Mouse (Mus musculus): ENCODE measurements around the gene Iqsec2. TPM values are rescaled to one million over a fixed set of nuclear protein-coding genes. Genes with fewer than 3 reads are reported as not detected.

Gene Iqsec2
- 1.1 TPM in 2 replicates for polyA plus RNA-seq (2012; rRNA removed)
- 1.0 and 1.3 TPM in 2 replicates for polyA plus RNA-seq (2014; fragmentation: Nextera tagmentation; extraction: Ambion mirVana)

GRCm38 (mm10) chrX:152143941-152144741, at the start of gene Iqsec2:
Gene Iqsec2, plus strand, starts transcription at chrX:152144268.
- peak within 1 kb of the TSS; percentile 50 for H3K4me2 ChIP-seq (ENCODE audit: low read depth)
- no peaks in the 10 kb centered on the region for H3K4me1 ChIP-seq (replicated peaks; ENCODE audit: control insufficient read depth in 2 of 2, insufficient read depth in 2 of 2, low read length in 1 of 2)
- DNase-seq (ENCODE audit: low read depth in 3 of 3, low spot score in 3 of 3) (no peak), ATAC-seq (ENCODE audit: insufficient read depth) (no peak)
- no peak within 1 kb of the TSS for H3K9ac ChIP-seq (replicated peaks)
- peak within 1 kb of the TSS; percentile 48 to 50 for H3K4me3 ChIP-seq (ENCODE audit: insufficient read depth in 1 of 2, low read depth in 2 of 2, low read length in 2 of 2)
- no peaks in the 10 kb centered on the region for H3K36me3 ChIP-seq (replicated peaks; ENCODE audit: control insufficient read depth, insufficient read depth, low read depth)
- H3K27me3 ChIP-seq (ENCODE audit: control insufficient read depth, insufficient read depth, low read length): peaks cover 37% of the 10 kb centered on the region
- H3K9me3 ChIP-seq (ENCODE audit: control insufficient read depth, low read length): no peaks in the 10 kb centered on the region
- H3K27ac ChIP-seq: no peak within 1 kb of the TSS
- 5% methylated on average over 53 of the region's 78 CpGs for WGBS (ENCODE audit: insufficient replicate concordance)
- TF ChIP-seq EP300 (IDR thresholded peaks at IDR 0.05; ENCODE audit: low read depth) (no peak), CTCF (IDR thresholded peaks at IDR 0.05; ENCODE audit: low read depth) (no peak)

GRCm38 (mm10) chrX:152097572-152097971, 46.5 kb upstream of the Iqsec2 start:
- no peaks in the 10 kb centered on the region for H3K4me1 ChIP-seq (replicated peaks; ENCODE audit: control insufficient read depth in 2 of 2, insufficient read depth in 2 of 2, low read length in 1 of 2)
- H3K4me3 ChIP-seq (ENCODE audit: insufficient read depth in 1 of 2, low read depth in 2 of 2, low read length in 2 of 2): no peak overlapping the region
- ATAC-seq (ENCODE audit: insufficient read depth) (no peak), DNase-seq (ENCODE audit: low read depth in 3 of 3, low spot score in 3 of 3) (no peak)
- no peaks in the 10 kb centered on the region for H3K9me3 ChIP-seq (ENCODE audit: control insufficient read depth, low read length)
- TF ChIP-seq CTCF (IDR thresholded peaks at IDR 0.05; ENCODE audit: low read depth): no peak
- TF ChIP-seq EP300 (IDR thresholded peaks at IDR 0.05; ENCODE audit: low read depth): no peak
- no peak overlapping the region for H3K4me2 ChIP-seq (ENCODE audit: low read depth)
- H3K27ac ChIP-seq: no peak overlapping the region
- no peaks in the 10 kb centered on the region for H3K36me3 ChIP-seq (replicated peaks; ENCODE audit: control insufficient read depth, insufficient read depth, low read depth)
- H3K9ac ChIP-seq (replicated peaks): no peak overlapping the region
- WGBS (ENCODE audit: insufficient replicate concordance): 43% methylated on average over 1 of the region's 1 CpGs
- no peaks in the 10 kb centered on the region; the same call in 1 of the 2 replicates for H3K27me3 ChIP-seq (ENCODE audit: control insufficient read depth, insufficient read depth, low read length)

GRCm38 (mm10) chrX:152121687-152122086, 22.4 kb upstream of the Iqsec2 start:
- Histone ChIP-seq H3K4me2 (ENCODE audit: low read depth) (no peak overlapping the region), H3K4me1 (replicated peaks; ENCODE audit: control insufficient read depth in 2 of 2, insufficient read depth in 2 of 2, low read length in 1 of 2) (no peaks in the 10 kb centered on the region), H3K9me3 (ENCODE audit: control insufficient read depth, low read length) (no peaks in the 10 kb centered on the region), H3K4me3 (ENCODE audit: insufficient read depth in 1 of 2, low read depth in 2 of 2, low read length in 2 of 2) (no peak overlapping the region), H3K9ac (replicated peaks) (no peak overlapping the region), H3K27ac (no peak overlapping the region), H3K27me3 (ENCODE audit: control insufficient read depth, insufficient read depth, low read length) (no peaks in the 10 kb centered on the region; the same call in 1 of the 2 replicates), H3K36me3 (replicated peaks; ENCODE audit: control insufficient read depth, insufficient read depth, low read depth) (no peaks in the 10 kb centered on the region)
- ATAC-seq (ENCODE audit: insufficient read depth): no peak
- 35% methylated on average over 1 of the region's 1 CpGs for WGBS (ENCODE audit: insufficient replicate concordance)
- no peak for TF ChIP-seq CTCF (IDR thresholded peaks at IDR 0.05; ENCODE audit: low read depth)
- TF ChIP-seq EP300 (IDR thresholded peaks at IDR 0.05; ENCODE audit: low read depth): no peak
- DNase-seq (ENCODE audit: low read depth in 3 of 3, low spot score in 3 of 3): no peak

GRCm38 (mm10) chrX:152130777-152131176, 13.3 kb upstream of the Iqsec2 start:
- no peak overlapping the region for H3K27ac ChIP-seq
- no peak overlapping the region for H3K9ac ChIP-seq (replicated peaks)
- 46% methylated on average over 3 of the region's 3 CpGs for WGBS (ENCODE audit: insufficient replicate concordance)
- peaks cover 2% of the 10 kb centered on the region for H3K27me3 ChIP-seq (ENCODE audit: control insufficient read depth, insufficient read depth, low read length)
- no peak overlapping the region for H3K4me2 ChIP-seq (ENCODE audit: low read depth)
- no peak overlapping the region for H3K4me3 ChIP-seq (ENCODE audit: insufficient read depth in 1 of 2, low read depth in 2 of 2, low read length in 2 of 2)
- no peak for DNase-seq (ENCODE audit: low read depth in 3 of 3, low spot score in 3 of 3)
- H3K36me3 ChIP-seq (replicated peaks; ENCODE audit: control insufficient read depth, insufficient read depth, low read depth): no peaks in the 10 kb centered on the region
- ATAC-seq (ENCODE audit: insufficient read depth): no peak
- no peaks in the 10 kb centered on the region for H3K9me3 ChIP-seq (ENCODE audit: control insufficient read depth, low read length)
- TF ChIP-seq CTCF (IDR thresholded peaks at IDR 0.05; ENCODE audit: low read depth) (no peak), EP300 (IDR thresholded peaks at IDR 0.05; ENCODE audit: low read depth) (no peak)
- no peaks in the 10 kb centered on the region for H3K4me1 ChIP-seq (replicated peaks; ENCODE audit: control insufficient read depth in 2 of 2, insufficient read depth in 2 of 2, low read length in 1 of 2)

GRCm38 (mm10) chrX:152132029-152132428, 12.0 kb upstream of the Iqsec2 start:
- no peaks in the 10 kb centered on the region for H3K36me3 ChIP-seq (replicated peaks; ENCODE audit: control insufficient read depth, insufficient read depth, low read depth)
- H3K27ac ChIP-seq: no peak overlapping the region
- H3K4me2 ChIP-seq (ENCODE audit: low read depth): no peak overlapping the region
- DNase-seq (ENCODE audit: low read depth in 3 of 3, low spot score in 3 of 3): no peak
- 49% methylated on average over 2 of the region's 2 CpGs for WGBS (ENCODE audit: insufficient replicate concordance)
- no peaks in the 10 kb centered on the region for H3K9me3 ChIP-seq (ENCODE audit: control insufficient read depth, low read length)
- H3K27me3 ChIP-seq (ENCODE audit: control insufficient read depth, insufficient read depth, low read length): peaks cover 2% of the 10 kb centered on the region
- ATAC-seq (ENCODE audit: insufficient read depth): no peak
- no peak overlapping the region for H3K9ac ChIP-seq (replicated peaks)
- H3K4me1 ChIP-seq (replicated peaks; ENCODE audit: control insufficient read depth in 2 of 2, insufficient read depth in 2 of 2, low read length in 1 of 2): no peaks in the 10 kb centered on the region
- TF ChIP-seq CTCF (IDR thresholded peaks at IDR 0.05; ENCODE audit: low read depth) (no peak), EP300 (IDR thresholded peaks at IDR 0.05; ENCODE audit: low read depth) (no peak)
- no peak overlapping the region for H3K4me3 ChIP-seq (ENCODE audit: insufficient read depth in 1 of 2, low read depth in 2 of 2, low read length in 2 of 2)
